Mouse (Mus musculus) forebrain, embryonic 13.5 days (tissue): ENCODE data around the gene Pxn. TPM values are rescaled to one million over a fixed set of nuclear protein-coding genes. Genes with fewer than 3 reads are reported as not detected.

Experiments used
- ATAC-seq: fragments of 200-750 bp; cut with Nextera tagmentation; 2 replicates; pipeline ENCODE4 v1.8.0; 2017
- H3K27ac ChIP-seq: fragments of 300-500 bp; sonication (generic); 2 replicates; pipeline ENCODE4 v1.5.1; 2015; ENCODE audit warnings: inconsistent platforms, mild to moderate bottlenecking, moderate library complexity
- H3K27me3 ChIP-seq: fragments of 300-500 bp; sonication (generic); 2 replicates; pipeline ENCODE4 v1.6.1; 2015; ENCODE audit warnings: mild to moderate bottlenecking, inconsistent platforms
- H3K36me3 ChIP-seq: fragments of 300-500 bp; sonication (generic); 2 replicates; pipeline ENCODE4 v1.6.1; 2015; ENCODE audit warnings: mild to moderate bottlenecking, inconsistent platforms; ENCODE audit not compliant: poor library complexity, severe bottlenecking
- H3K4me1 ChIP-seq: fragments of 300-500 bp; sonication (generic); 2 replicates; pipeline ENCODE4 v1.6.1; 2015; ENCODE audit warnings: inconsistent platforms
- H3K4me2 ChIP-seq: fragments of 300-500 bp; sonication (generic); 2 replicates; pipeline ENCODE4 v1.6.1; 2015; ENCODE audit warnings: inconsistent platforms, mild to moderate bottlenecking, moderate library complexity
- H3K4me3 ChIP-seq: fragments of 300-500 bp; sonication (generic); 2 replicates; pipeline ENCODE4 v1.5.1; 2015; ENCODE audit warnings: mild to moderate bottlenecking, inconsistent platforms
- H3K9ac ChIP-seq: fragments of 300-500 bp; sonication (generic); 2 replicates; pipeline ENCODE4 v1.6.1; 2015; ENCODE audit warnings: mild to moderate bottlenecking, inconsistent platforms
- H3K9me3 ChIP-seq: fragments of 300-500 bp; sonication (generic); replicated peaks from 2 replicates; pipeline ENCODE4 v1.6.1; 2016; ENCODE audit warnings: inconsistent platforms
- WGBS: fragments of 180-500 bp; shearing (Covaris S2); methylation state at CpG from one replicate; pipeline ENCODE4 v1.1.7; 2015; 5-methylcytosine and 5-hydroxymethylcytosine counted together
- polyA plus RNA-seq: library from polyadenylated mRNA; unstranded; fragments of >200 nt; fragmentation: Nextera tagmentation; extraction: Ambion mirVana; gene quantifications from 2 replicates; pipeline ENCODE4 v1.2.1, GENCODE M21; 2015

Pxn gene
- polyA plus RNA-seq, 1 experiment from 2014 or later: 16.8 TPM

DNA sequence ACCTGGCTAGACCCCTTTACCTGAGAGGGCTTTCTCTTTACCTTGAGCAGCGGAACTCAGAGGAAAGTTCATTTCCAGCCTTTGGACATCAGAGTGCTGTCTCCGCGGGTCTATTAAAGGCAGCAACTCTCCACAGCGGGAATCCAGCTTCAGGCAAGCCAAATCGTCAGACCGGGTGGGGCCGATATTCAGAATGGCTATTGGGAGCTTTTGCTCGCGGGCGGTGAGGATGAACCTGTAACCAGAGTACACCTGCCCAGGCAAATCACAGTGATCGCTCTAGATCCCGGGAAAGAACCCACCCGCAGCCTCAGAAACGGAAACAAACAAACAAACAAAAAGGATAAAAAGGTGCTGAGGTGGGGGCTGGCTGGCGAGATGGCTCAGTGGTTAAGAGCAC is 26.9 kb upstream of the Pxn start:
- Histone ChIP-seq H3K9ac (no peak overlapping the region), H3K27ac (no peak overlapping the region), H3K9me3 (no peaks in the 10 kb centered on the region), H3K4me3 (no peak overlapping the region), H3K4me2 (0 out of 2 replicates have a peak overlapping the region, but pooled peaks have one; percentile 42), H3K4me1 (peaks cover 31% of the 10 kb centered on the region), H3K36me3 (no peaks in the 10 kb centered on the region; the same call in 1 of the 2 replicates), H3K27me3 (peaks cover 33% of the 10 kb centered on the region)
- no peak for ATAC-seq
- 35% methylated on average over 15 of the region's 15 CpGs for WGBS

DNA sequence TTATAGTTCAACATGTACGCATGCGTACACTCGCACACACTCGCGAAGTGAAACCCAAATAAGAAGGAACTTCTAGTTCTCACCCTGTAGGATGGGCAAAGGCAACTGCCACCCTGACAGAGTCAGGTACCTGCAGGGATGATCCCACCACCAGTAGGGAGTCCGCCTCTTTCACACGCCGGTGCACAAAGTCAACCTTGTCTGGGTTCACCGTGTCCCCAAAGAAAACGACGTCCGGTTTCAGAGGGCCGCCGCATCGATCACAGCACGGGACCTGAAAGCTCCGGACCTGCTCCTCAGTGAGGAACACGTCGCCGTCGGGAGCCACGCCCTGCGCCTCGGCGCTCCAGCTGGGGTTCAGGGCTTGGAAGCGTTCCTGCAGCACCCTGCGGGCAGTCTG is 26.4 kb upstream of the Pxn start:
- Histone ChIP-seq H3K9me3 (no peaks in the 10 kb centered on the region), H3K27me3 (peaks cover 33% of the 10 kb centered on the region), H3K4me1 (peaks cover 34% of the 10 kb centered on the region), H3K27ac (no peak overlapping the region), H3K9ac (0 out of 2 replicates have a peak overlapping the region, but pooled peaks have one; percentile 18), H3K4me2 (peak overlapping the region; percentile 42), H3K36me3 (no peaks in the 10 kb centered on the region; the same call in 1 of the 2 replicates), H3K4me3 (peak overlapping the region; percentile 22)
- 15% methylated on average over 27 of the region's 27 CpGs for WGBS
- ATAC-seq: no peak

GRCm38 (mm10) chr5:115482390-115483265 is 23.8 kb upstream of the Pxn start:
- WGBS: 24% methylated on average over 38 of the region's 38 CpGs
- peak overlapping the region; percentile 50 for H3K9ac ChIP-seq

GRCm38 (mm10) chr5:115483385-115483784 is 23.1 kb upstream of the Pxn start:
- no peaks in the 10 kb centered on the region for H3K9me3 ChIP-seq
- ATAC-seq: no peak
- no peak overlapping the region for H3K4me3 ChIP-seq
- peaks cover 28% of the 10 kb centered on the region for H3K4me1 ChIP-seq
- H3K27ac ChIP-seq: no peak overlapping the region
- WGBS: 25% methylated on average over 6 of the region's 6 CpGs
- peak overlapping the region; percentile 49; the same call in 1 of the 2 replicates for H3K4me2 ChIP-seq
- no peaks in the 10 kb centered on the region for H3K36me3 ChIP-seq
- H3K9ac ChIP-seq: no peak overlapping the region
- peaks cover 33% of the 10 kb centered on the region for H3K27me3 ChIP-seq

More at GRCm38 (mm10) chr5:115482390-115483265, 23.8 kb upstream of the Pxn start:
- peaks cover 33% of the 10 kb centered on the region for H3K27me3 ChIP-seq
- peak overlapping the region; percentile 49 for H3K4me2 ChIP-seq
- no peak overlapping the region for H3K27ac ChIP-seq
- H3K4me3 ChIP-seq: peak overlapping the region; percentile 23
- ATAC-seq: no peak
- no peaks in the 10 kb centered on the region for H3K36me3 ChIP-seq
- peaks cover 28% of the 10 kb centered on the region for H3K4me1 ChIP-seq
- H3K9me3 ChIP-seq: no peaks in the 10 kb centered on the region

- H3K4me3 ChIP-seq: peak within 1 kb of the TSS; percentile 46
- WGBS: 7% methylated on average over 30 of the region's 30 CpGs
- ATAC-seq: peak; percentile 90
- peaks cover 33% of the 10 kb centered on the region for H3K27me3 ChIP-seq
- H3K9ac ChIP-seq: peak within 1 kb of the TSS; percentile 71
- H3K4me2 ChIP-seq: peak within 1 kb of the TSS; percentile 66
- no peaks in the 10 kb centered on the region for H3K36me3 ChIP-seq
- peak within 1 kb of the TSS; percentile 57 for H3K27ac ChIP-seq
- peaks cover 33% of the 10 kb centered on the region for H3K4me1 ChIP-seq
- no peaks in the 10 kb centered on the region for H3K9me3 ChIP-seq
Observed at GRCm38 (mm10) chr5:115483947-115484920, 22.2 kb upstream of the Pxn start, which contains the start of gene Sirt4. Gene Sirt4 (minus strand): TSS chr5:115484725.

DNA sequence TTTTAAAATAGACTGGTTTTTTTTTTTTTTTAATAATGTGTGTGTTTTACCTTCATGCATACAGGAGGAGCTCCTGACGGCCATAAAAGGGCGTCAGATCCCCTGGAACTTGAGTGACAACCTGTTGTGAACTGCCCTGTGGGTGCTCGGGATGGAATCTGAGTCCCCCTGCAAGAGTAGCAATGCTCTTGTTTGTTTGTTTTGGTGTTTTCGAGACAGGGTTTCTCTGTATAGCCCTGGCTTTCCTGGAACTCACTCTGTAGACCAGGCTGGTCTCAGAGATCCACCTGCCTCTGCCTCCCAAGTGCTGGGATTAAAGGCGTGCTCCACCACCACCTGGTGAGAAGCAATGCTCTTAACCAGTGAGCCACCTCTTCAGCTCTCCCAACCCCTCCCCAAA is 21.5 kb upstream of the Pxn start:
- Histone ChIP-seq H3K36me3 (no peaks in the 10 kb centered on the region), H3K27me3 (peaks cover 27% of the 10 kb centered on the region), H3K9me3 (no peaks in the 10 kb centered on the region), H3K4me2 (peak overlapping the region; percentile 66), H3K4me1 (peaks cover 32% of the 10 kb centered on the region), H3K9ac (peak overlapping the region; percentile 71), H3K27ac (0 out of 2 replicates have a peak overlapping the region, but pooled peaks have one; percentile 57), H3K4me3 (peak overlapping the region; percentile 46; the same call in 1 of the 2 replicates)
- no peak for ATAC-seq
- WGBS: 80% methylated on average over 5 of the region's 5 CpGs

GRCm38 (mm10) chr5:115485489-115486205 is 20.8 kb upstream of the Pxn start:
- WGBS: 87% methylated on average over 18 of the region's 18 CpGs
- H3K4me2 ChIP-seq: no peak overlapping the region
- H3K27me3 ChIP-seq: peaks cover 21% of the 10 kb centered on the region
- no peak overlapping the region for H3K9ac ChIP-seq
- H3K27ac ChIP-seq: no peak overlapping the region
- ATAC-seq: no peak
- H3K4me3 ChIP-seq: no peak overlapping the region
- H3K4me1 ChIP-seq: peaks cover 29% of the 10 kb centered on the region
- H3K36me3 ChIP-seq: no peaks in the 10 kb centered on the region
- H3K9me3 ChIP-seq: no peaks in the 10 kb centered on the region

- Histone ChIP-seq H3K36me3 (no peaks in the 10 kb centered on the region), H3K4me3 (no peak overlapping the region), H3K4me2 (no peak overlapping the region), H3K4me1 (peaks cover 37% of the 10 kb centered on the region), H3K27me3 (peaks cover 12% of the 10 kb centered on the region), H3K27ac (no peak overlapping the region), H3K9ac (no peak overlapping the region), H3K9me3 (no peaks in the 10 kb centered on the region)
- 49% methylated on average over 4 of the region's 4 CpGs for WGBS
- ATAC-seq: no peak
Observed at GRCm38 (mm10) chr5:115486726-115487125, 19.8 kb upstream of the Pxn start.

GRCm38 (mm10) chr5:115487353-115487752 is 19.1 kb upstream of the Pxn start:
- peaks cover 8% of the 10 kb centered on the region for H3K27me3 ChIP-seq
- H3K4me1 ChIP-seq: peaks cover 40% of the 10 kb centered on the region
- no peaks in the 10 kb centered on the region for H3K36me3 ChIP-seq
- 83% methylated on average over 8 of the region's 8 CpGs for WGBS
- no peak overlapping the region for H3K9ac ChIP-seq
- H3K27ac ChIP-seq: no peak overlapping the region
- H3K9me3 ChIP-seq: no peaks in the 10 kb centered on the region
- H3K4me2 ChIP-seq: no peak overlapping the region
- no peak for ATAC-seq
- H3K4me3 ChIP-seq: no peak overlapping the region

DNA sequence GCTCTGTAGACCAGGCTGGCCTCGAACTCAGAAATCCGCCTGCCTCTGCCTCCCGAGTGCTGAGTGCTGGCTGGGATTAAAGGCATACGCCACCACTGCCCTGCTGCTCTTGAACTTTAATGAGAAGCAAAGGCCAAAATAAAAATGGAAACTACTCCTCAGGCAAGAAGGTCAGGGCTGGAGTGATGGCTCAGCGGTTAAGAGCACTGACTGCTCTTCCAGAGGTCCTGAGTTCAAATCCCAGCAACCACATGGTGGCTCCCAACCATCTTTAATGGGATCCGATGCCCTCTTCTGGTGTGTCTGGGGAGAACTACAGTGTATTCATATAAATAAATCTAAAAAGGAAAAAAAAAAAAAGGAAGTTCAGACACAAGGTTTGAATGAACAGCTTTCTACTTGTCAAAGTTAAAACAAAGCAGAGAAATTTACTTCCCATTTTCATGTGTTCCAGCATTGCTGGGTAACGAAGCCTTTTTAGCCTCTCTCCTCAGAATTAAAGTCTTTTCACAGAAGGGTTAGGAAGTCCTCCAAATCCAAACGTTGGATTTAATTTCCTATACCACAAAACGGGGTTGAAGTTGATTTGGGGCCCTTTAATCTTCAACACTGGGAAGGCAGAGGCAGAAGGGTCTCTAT is 18.4 kb upstream of the Pxn start:
- WGBS: 70% methylated on average over 9 of the region's 9 CpGs
- H3K27ac ChIP-seq: no peak overlapping the region
- no peaks in the 10 kb centered on the region for H3K36me3 ChIP-seq
- peaks cover 34% of the 10 kb centered on the region for H3K4me1 ChIP-seq
- no peak overlapping the region for H3K4me3 ChIP-seq
- H3K27me3 ChIP-seq: peaks cover under 1% of the 10 kb centered on the region
- H3K9me3 ChIP-seq: no peaks in the 10 kb centered on the region
- no peak overlapping the region for H3K9ac ChIP-seq
- ATAC-seq: no peak
- H3K4me2 ChIP-seq: peak overlapping the region; percentile 71; the same call in 1 of the 2 replicates
